Mouse (Mus musculus) ES-Bruce4 (cell line): Measurements from ENCODE around the gene Ttc33. TPM values are rescaled to one million over a fixed set of nuclear protein-coding genes. Genes with fewer than 3 reads are reported as not detected.

Source experiments
- H3K27ac ChIP-seq: 2 replicates; pipeline ENCODE4 v1.5.1; 2012; ENCODE audit warnings: low read length, inconsistent platforms; ENCODE audit not compliant: insufficient read depth
- H3K27me3 ChIP-seq: 2 replicates; pipeline ENCODE4 v1.6.1; 2012; ENCODE audit warnings: mild to moderate bottlenecking, low read length, inconsistent platforms; ENCODE audit not compliant: control insufficient read depth, poor library complexity, insufficient read depth, severe bottlenecking
- H3K36me3 ChIP-seq: 2 replicates; pipeline ENCODE4 v1.6.1; 2012; ENCODE audit warnings: inconsistent platforms, mild to moderate bottlenecking, low read length, moderate library complexity; ENCODE audit not compliant: control insufficient read depth, poor library complexity, insufficient read depth, severe bottlenecking
- H3K4me1 ChIP-seq: one replicate; pipeline ENCODE4 v1.8.1; 2011; ENCODE audit warnings: low read length; ENCODE audit not compliant: control insufficient read depth, insufficient read depth
- H3K4me3 ChIP-seq: 2 replicates; pipeline ENCODE4 v1.5.1; 2011; ENCODE audit warnings: low read depth, mild to moderate bottlenecking, low read length
- H3K9ac ChIP-seq: 2 replicates; pipeline ENCODE4 v1.6.1; 2012; ENCODE audit warnings: low read depth, mild to moderate bottlenecking, inconsistent platforms; ENCODE audit not compliant: poor library complexity, severe bottlenecking
- H3K9me3 ChIP-seq: replicated peaks from 2 replicates; pipeline ENCODE4 v1.6.1; 2012; ENCODE audit warnings: mild to moderate bottlenecking, low read length, inconsistent platforms; ENCODE audit not compliant: control insufficient read depth, poor library complexity, insufficient read depth, severe bottlenecking
- CTCF ChIP-seq: IDR thresholded peaks from one replicate; pipeline ENCODE4 v1.8.1; 2011; ENCODE audit warnings: low read depth, low read length
- EP300 ChIP-seq: IDR thresholded peaks from 2 replicates; pipeline ENCODE4 v1.6.1; 2011; ENCODE audit warnings: low read depth, low read length; ENCODE audit not compliant: insufficient read depth
- POLR2A ChIP-seq: IDR thresholded peaks from one replicate; pipeline ENCODE4 v1.8.1; 2011; ENCODE audit warnings: low read length; ENCODE audit not compliant: insufficient read depth
- polyA plus RNA-seq: library from polyadenylated mRNA; stranded (reverse); fragments of >200 nt; gene quantifications from 2 replicates; pipeline ENCODE4 v1.2.4, GENCODE M21; 2011; ENCODE audit warnings: low read depth; ENCODE audit not compliant: missing spikeins, insufficient read depth, insufficient read length

Gene Ttc33
- polyA plus RNA-seq, result 22.8 and 29.6 TPM in 2 replicates

GRCm38 (mm10) chr15:5185366-5186292 is at the start of gene Ttc33:
Ttc33 (plus strand) TSS chr15:5185525.
- Histone ChIP-seq H3K9me3 (no peaks in the 10 kb centered on the region), H3K4me1 (no peaks in the 10 kb centered on the region), H3K4me3 (peak within 1 kb of the TSS; percentile 91), H3K36me3 (peaks cover 3% of the 10 kb centered on the region; the same call in 1 of the 2 replicates), H3K9ac (peak within 1 kb of the TSS; percentile 75), H3K27ac (peak within 1 kb of the TSS; percentile 91), H3K27me3 (no peaks in the 10 kb centered on the region)
- TF ChIP-seq CTCF (peak; percentile 23), EP300 (no peak), POLR2A (peak; percentile 20)

GRCm38 (mm10) chr15:5138021-5138856 is 47.1 kb upstream of the Ttc33 start:
- Histone ChIP-seq H3K36me3 (no peaks in the 10 kb centered on the region), H3K4me3 (no peak overlapping the region), H3K4me1 (no peaks in the 10 kb centered on the region), H3K27me3 (no peaks in the 10 kb centered on the region), H3K27ac (no peak overlapping the region), H3K9me3 (no peaks in the 10 kb centered on the region), H3K9ac (no peak overlapping the region)
- TF ChIP-seq POLR2A (no peak), EP300 (no peak), CTCF (no peak)

- Histone ChIP-seq H3K4me1 (no peaks in the 10 kb centered on the region), H3K36me3 (no peaks in the 10 kb centered on the region), H3K9ac (no peak overlapping the region), H3K4me3 (no peak overlapping the region), H3K27me3 (no peaks in the 10 kb centered on the region), H3K9me3 (no peaks in the 10 kb centered on the region), H3K27ac (no peak overlapping the region)
- no peak for TF ChIP-seq POLR2A
- no peak for TF ChIP-seq CTCF
- TF ChIP-seq EP300, result no peak
Measured at GRCm38 (mm10) chr15:5139366-5139765, 46.0 kb upstream of the Ttc33 start.

- Histone ChIP-seq H3K4me1 (no peaks in the 10 kb centered on the region), H3K27me3 (no peaks in the 10 kb centered on the region), H3K27ac (no peak overlapping the region), H3K36me3 (no peaks in the 10 kb centered on the region), H3K9ac (no peak overlapping the region), H3K9me3 (no peaks in the 10 kb centered on the region), H3K4me3 (no peak overlapping the region)
- TF ChIP-seq CTCF (no peak), POLR2A (no peak), EP300 (no peak)
Measured at GRCm38 (mm10) chr15:5139863-5140262, 45.5 kb upstream of the Ttc33 start.

- Histone ChIP-seq H3K4me1 (no peaks in the 10 kb centered on the region), H3K36me3 (no peaks in the 10 kb centered on the region), H3K27me3 (no peaks in the 10 kb centered on the region), H3K9ac (no peak overlapping the region), H3K4me3 (no peak overlapping the region), H3K27ac (no peak overlapping the region), H3K9me3 (no peaks in the 10 kb centered on the region)
- no peak for TF ChIP-seq CTCF
Measured at GRCm38 (mm10) chr15:5140357-5140756, 45.0 kb upstream of the Ttc33 start.

- H3K36me3 ChIP-seq, result no peaks in the 10 kb centered on the region
Measured at GRCm38 (mm10) chr15:5142047-5142446, 43.3 kb upstream of the Ttc33 start.

More at GRCm38 (mm10) chr15:5142047-5142446, 43.3 kb upstream of the Ttc33 start:
- Histone ChIP-seq H3K9ac (no peak overlapping the region), H3K4me3 (no peak overlapping the region), H3K4me1 (no peaks in the 10 kb centered on the region), H3K27me3 (no peaks in the 10 kb centered on the region), H3K9me3 (no peaks in the 10 kb centered on the region), H3K27ac (no peak overlapping the region)
- no peak for TF ChIP-seq POLR2A
- TF ChIP-seq EP300, result no peak
- no peak for TF ChIP-seq CTCF
